Mouse (Mus musculus): ENCODE data around the gene Hfm1.
A peak's percentile ranks its signal among the peaks of the same experiment; 100 is the strongest.

Gene Hfm1

GRCm38 (mm10) chr5:106847045-106847444, 79.1 kb downstream of the Hfm1 start:
- no peak for DNase-seq (ENCODE audit: low read depth, low spot score)

DNA sequence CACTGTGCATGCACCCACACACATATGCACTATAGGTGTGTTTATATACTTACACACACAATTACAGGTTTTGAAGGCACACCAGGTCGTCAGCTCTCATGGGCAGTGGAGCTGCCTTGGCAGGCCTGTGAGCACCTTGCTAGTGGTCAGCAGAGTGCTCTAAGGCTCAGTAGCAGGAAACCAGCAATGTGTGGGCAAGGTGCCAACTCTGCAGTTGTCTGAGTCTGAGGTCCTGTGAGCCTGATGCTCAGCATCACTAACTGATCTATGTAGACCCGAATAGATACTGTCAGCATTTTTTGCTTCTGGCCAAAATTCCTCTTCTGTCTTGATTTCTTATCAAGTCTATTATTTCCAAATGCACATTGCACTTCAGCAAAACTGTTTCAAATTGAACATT, 82.2 kb downstream of the Hfm1 start:
- no peak for DNase-seq (ENCODE audit: low read depth, low spot score)

DNA sequence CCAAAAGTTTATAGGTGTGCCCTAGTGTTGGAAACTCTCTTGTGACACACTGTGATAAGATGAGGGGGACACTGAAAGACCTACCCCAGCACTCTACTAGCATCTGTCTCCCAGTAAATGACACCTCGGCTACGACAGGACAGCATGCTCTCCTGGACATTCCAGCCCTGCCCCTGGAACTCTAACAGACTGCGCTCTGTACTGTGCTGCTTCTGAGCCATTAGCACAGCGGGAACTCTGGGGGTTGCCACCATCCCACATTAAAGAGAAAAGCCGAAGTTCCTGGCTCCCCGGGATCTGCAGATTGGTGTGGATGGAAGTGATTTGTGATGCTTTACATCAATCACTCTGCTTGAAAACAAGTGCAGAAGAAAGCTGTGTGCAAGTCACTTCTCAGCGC, 93.1 kb downstream of the Hfm1 start:
- DNase-seq (ENCODE audit: low read depth, low spot score), result no peak

DNA sequence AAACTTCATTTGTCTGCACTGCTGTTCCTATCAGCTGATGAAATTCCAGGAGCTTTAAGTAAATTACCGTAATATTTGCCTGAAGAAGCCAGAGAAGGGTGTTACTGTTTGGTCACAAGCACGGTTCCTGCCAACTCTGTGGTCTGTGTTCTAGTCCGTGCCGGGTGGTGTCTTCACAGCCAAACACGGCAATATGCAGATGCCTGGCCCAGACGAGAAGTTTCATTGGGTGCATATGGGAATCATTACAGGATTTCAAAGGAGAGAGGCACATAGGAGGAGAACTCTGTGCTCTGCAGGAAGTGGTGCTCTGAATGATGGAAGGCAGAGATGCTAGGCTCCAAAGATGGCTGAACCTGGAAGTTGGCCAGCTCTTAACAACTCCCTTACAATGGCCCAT, 94.7 kb downstream of the Hfm1 start:
- DNase-seq (ENCODE audit: low read depth, low spot score), result no peak

DNA sequence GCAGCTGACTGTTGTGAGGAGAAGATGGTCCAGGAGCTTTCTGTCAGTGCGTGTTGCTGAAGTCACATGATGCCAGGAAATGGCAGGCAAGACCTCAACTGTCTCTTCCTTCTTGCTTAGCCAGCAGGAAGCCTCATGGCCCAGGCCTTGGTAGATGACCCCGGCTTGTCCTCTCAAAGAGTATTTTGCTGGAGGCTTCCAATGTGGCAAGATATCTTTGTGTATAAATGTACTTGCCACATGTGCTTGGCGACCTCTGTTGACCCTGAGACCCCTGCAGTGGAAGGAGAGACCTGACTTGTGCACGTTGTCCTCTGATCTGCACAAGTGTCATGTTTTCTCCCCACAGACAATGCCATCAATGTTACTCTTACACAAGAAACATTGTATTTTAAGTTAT, 95.3 kb downstream of the Hfm1 start:
- DNase-seq (ENCODE audit: low read depth, low spot score), result no peak

GRCm38 (mm10) chr5:106826740-106827139, 99.4 kb downstream of the Hfm1 start:
- DNase-seq (ENCODE audit: low read depth, low spot score), result no peak

GRCm38 (mm10) chr5:106826044-106826443, 100.1 kb downstream of the Hfm1 start:
- DNase-seq (ENCODE audit: low read depth, low spot score), result no peak

GRCm38 (mm10) chr5:106825301-106825853, 100.7 kb downstream of the Hfm1 start:
- DNase-seq (ENCODE audit: low read depth, low spot score), result no peak

- no peak for DNase-seq (ENCODE audit: low read depth, low spot score)
These were observed 101.4 kb downstream of the Hfm1 start for GRCm38 (mm10) chr5:106824716-106825115.

DNA sequence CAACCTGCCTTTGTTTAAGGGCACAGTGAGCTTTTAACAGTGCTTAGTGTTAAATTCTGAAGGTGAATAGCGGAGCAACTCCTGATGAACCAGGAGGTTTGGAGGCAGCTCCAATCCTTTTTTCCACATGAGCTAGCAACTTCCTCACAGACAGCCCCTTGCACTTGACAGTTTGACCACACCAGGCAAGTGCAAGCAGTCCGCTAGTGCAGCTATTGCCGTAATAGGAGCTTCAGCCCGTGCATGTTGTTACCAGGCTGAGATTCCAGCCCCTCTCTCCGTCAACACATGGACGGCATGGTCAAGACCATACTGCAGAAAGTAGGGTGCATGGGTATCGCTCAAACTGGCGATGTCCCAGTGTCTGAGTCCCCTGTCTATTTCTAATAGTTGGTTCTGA, 106.5 kb downstream of the Hfm1 start:
- no peak for DNase-seq (ENCODE audit: low read depth, low spot score)

- no peak for DNase-seq (ENCODE audit: low read depth, low spot score)
These were observed 110.0 kb downstream of the Hfm1 start for GRCm38 (mm10) chr5:106815923-106816654.

DNA sequence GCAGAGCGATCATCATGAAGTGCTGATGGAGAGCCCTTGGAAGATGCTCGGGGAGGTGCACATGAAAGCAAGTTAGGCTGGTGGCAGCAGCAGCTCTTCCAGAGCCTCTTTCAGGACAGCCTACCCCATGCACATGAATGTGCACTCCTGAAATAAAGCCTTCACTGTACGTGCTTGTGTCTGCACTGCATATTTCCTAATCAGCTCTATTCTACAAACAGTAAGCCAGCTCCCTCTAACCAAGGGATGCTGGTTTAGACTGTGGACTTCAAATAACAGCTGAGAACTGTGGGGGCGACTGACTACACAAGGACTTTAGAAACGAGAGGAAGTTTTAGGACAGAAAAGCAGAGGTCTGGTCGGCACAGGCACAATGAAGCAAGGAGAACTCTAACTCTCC, 111.5 kb downstream of the Hfm1 start:
- no peak for DNase-seq (ENCODE audit: low read depth, low spot score)

DNA sequence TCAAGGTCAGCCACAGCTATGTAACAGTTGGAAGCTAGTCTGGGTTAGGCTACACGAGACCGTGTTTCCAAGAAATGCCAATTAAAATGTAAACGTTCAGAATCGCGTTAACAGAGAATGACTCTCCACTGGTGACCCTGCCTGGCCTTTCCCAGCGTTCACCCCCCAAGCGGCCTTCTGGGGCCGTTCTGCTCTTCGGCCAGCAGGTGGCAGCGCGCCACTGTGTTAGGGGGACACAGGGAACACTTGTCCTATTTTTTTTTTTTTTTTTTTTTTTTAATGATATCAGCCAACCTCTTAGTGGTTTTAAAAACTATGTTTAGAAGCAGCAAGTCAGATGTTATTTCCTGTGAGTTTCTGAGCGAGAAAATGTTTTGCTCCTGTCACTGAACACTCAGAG, 123.0 kb downstream of the Hfm1 start:
- DNase-seq (ENCODE audit: low read depth, low spot score), result no peak

DNA sequence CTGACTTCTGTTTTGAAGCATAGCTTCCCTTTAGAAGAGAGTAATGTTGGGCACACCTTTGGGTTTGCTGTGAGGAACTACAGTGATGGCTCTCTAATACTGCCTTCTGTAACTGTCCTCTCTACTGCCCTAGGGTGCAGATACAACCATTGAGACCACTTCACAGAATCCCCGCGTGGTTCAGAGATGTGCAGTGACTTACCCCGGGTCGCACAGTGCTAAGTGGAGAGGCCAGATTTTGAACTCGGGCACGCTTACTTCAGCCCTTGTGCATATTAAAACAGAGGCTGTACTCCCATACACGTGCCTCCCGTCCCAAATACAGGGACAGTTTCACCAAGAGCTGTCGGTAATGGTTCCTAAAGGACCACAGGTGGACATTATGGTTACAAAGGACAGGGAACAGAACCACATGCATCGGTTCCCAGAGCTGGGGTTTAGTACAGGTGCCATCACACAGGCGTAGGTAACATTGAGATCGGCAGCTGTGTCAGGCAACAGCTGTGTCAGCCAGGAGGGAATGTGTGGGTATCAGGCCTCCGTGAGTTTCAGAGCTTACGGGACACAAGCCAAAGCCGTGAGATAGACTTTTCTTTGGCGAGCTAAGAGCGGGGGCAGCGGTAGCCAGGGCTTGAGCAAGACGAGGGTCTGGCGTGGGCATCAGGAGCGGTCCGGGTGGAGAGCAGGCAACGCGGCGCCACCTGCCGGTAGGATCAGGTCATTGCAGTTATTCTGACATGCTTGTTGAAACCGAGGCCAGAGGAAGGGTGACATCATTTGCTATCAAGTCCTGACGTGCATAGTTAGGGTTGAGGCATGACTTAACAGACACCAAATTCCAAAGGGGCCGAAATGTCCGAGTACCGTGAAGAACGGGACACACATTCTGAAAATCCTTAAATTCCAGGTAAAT, 124.0 kb downstream of the Hfm1 start:
- peak; percentile 65 for DNase-seq (ENCODE audit: low read depth, low spot score)

DNA sequence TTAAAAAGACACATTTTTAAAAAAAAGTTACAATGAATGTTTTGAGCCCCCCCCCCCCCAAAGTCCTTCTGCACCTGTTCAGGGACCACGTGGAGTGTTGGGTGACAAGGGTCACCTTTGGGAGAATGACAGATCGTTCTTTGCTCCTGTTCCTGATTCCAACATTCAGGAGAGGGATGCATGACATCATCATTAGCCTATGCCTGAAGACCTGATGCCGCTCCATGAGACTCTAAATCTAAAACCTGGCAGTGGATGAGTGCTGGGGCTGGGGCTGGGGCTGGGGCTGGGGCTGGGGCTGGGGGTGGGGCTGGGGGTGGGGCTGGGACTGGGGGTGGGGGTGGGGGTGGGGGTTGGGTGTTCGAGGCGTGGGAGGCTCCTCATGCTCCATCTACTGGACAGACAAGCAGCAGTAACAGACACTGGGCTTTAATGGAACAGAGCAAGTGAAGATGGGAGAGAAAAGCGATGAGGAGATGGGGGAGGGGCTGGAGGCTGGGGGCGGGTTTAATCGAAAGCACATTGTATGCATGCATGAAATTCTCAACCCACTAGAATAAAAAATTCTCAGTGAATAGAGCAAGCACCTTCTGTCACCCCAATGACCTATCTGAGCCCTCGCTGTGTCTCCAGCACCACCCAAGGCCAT, 124.8 kb downstream of the Hfm1 start:
- DNase-seq (ENCODE audit: low read depth, low spot score), result no peak

- DNase-seq (ENCODE audit: low read depth, low spot score), result no peak
These were observed 128.2 kb downstream of the Hfm1 start for GRCm38 (mm10) chr5:106797896-106798295.

- no peak for DNase-seq (ENCODE audit: low read depth, low spot score)
These were observed 134.9 kb downstream of the Hfm1 start for GRCm38 (mm10) chr5:106791241-106791572.

- DNase-seq (ENCODE audit: low read depth, low spot score), result no peak
These were observed 135.5 kb downstream of the Hfm1 start for GRCm38 (mm10) chr5:106790496-106791240.
